Mouse (Mus musculus) cortical plate, adult 2 months (tissue): ENCODE measurements around the gene Vmn1r179. TPM values are rescaled to one million over a fixed set of nuclear protein-coding genes. Genes with fewer than 3 reads are reported as not detected.
"Not testable (repeated sequence)": the region's sequence is repeated elsewhere in the genome, so short reads cannot be mapped to it uniquely, and the experiment has no call there.

Experiments
- H3K27ac ChIP-seq: fragments of 200-500 bp; 2 replicates; pipeline ENCODE4 v1.5.1; 2012; ENCODE audit warnings: low read length, control low read depth, inconsistent platforms; ENCODE audit not compliant: insufficient read depth
- H3K4me1 ChIP-seq: fragments of 200-500 bp; 2 replicates; pipeline ENCODE4 v1.6.1; 2011; ENCODE audit warnings: low read length; ENCODE audit not compliant: control insufficient read depth, insufficient read depth
- H3K4me3 ChIP-seq: fragments of 200-500 bp; 2 replicates; pipeline ENCODE4 v1.5.1; 2011; ENCODE audit warnings: mild to moderate bottlenecking, low read length, control low read depth; ENCODE audit not compliant: insufficient read depth
- CTCF ChIP-seq: fragments of 200-500 bp; IDR thresholded peaks from 2 replicates; pipeline ENCODE4 v1.5.1; 2011; ENCODE audit warnings: mild to moderate bottlenecking, control low read depth, low read length; ENCODE audit not compliant: insufficient read depth; ENCODE audit errors: extremely low read depth
- POLR2A ChIP-seq: fragments of 200-500 bp; IDR thresholded peaks from 2 replicates; pipeline ENCODE4 v1.6.1; 2011; ENCODE audit warnings: mild to moderate bottlenecking, low read length, control low read depth; ENCODE audit not compliant: insufficient read depth; ENCODE audit errors: extremely low read depth
- polyA plus RNA-seq: library from polyadenylated mRNA; depleted of rRNA; stranded (reverse); fragments of >200 nt; gene quantifications from 2 replicates; pipeline ENCODE4 v1.2.3, GENCODE M21; 2012; rRNA removed

The Vmn1r179 gene
- polyA plus RNA-seq, result not detected in 2 replicates

- no peak within 1 kb of the TSS for H3K4me3 ChIP-seq
- no peak within 1 kb of the TSS for H3K27ac ChIP-seq
- no peak for TF ChIP-seq CTCF
- TF ChIP-seq POLR2A, result no peak
- no peaks in the 10 kb centered on the region for H3K4me1 ChIP-seq
These were observed at the start of gene Vmn1r179 for GRCm38 (mm10) chr7:23926678-23927077. Vmn1r179 (plus strand) TSS chr7:23926978.

GRCm38 (mm10) chr7:23891709-23892108, 35.1 kb upstream of the Vmn1r179 start, which contains the start of gene Vmn1r178:
Vmn1r178 (plus strand) TSS chr7:23892009.
- Histone ChIP-seq H3K27ac (no peak within 1 kb of the TSS), H3K4me3 (no peak within 1 kb of the TSS), H3K4me1 (no peaks in the 10 kb centered on the region)
- TF ChIP-seq POLR2A (no peak), CTCF (no peak)

- H3K4me1 ChIP-seq, result no peaks in the 10 kb centered on the region
- no peak within 1 kb of the TSS for H3K27ac ChIP-seq
- no peak within 1 kb of the TSS for H3K4me3 ChIP-seq
- no peak for TF ChIP-seq POLR2A
- no peak for TF ChIP-seq CTCF
These were observed 23.6 kb downstream of the Vmn1r179 start, which contains the start of gene Vmn1r180 for GRCm38 (mm10) chr7:23950332-23950731. Vmn1r180 (plus strand) TSS chr7:23950632.

- H3K4me3 ChIP-seq, result not testable (repeated sequence)
These were observed 41.3 kb downstream of the Vmn1r179 start for GRCm38 (mm10) chr7:23968044-23968443.

GRCm38 (mm10) chr7:23974315-23974714, 47.5 kb downstream of the Vmn1r179 start, which contains the start of gene Vmn1r181:
Vmn1r181 (plus strand) TSS chr7:23974615.
- H3K27ac ChIP-seq, H3K4me3 ChIP-seq, H3K4me1 ChIP-seq: not testable (repeated sequence)

More at GRCm38 (mm10) chr7:23968044-23968443, 41.3 kb downstream of the Vmn1r179 start:
- not testable (repeated sequence) for H3K27ac ChIP-seq, H3K4me1 ChIP-seq

Other genes with a start within 250 kb of the Vmn1r179 start
- not detected in 2 replicates for gene Vmn1r173, start 226.3 kb upstream of the Vmn1r179 start, polyA plus RNA-seq
- gene Vmn1r174, start 174.7 kb upstream of the Vmn1r179 start, polyA plus RNA-seq, result not detected in 2 replicates
- not detected in 2 replicates for gene Vmn1r175, start 116.3 kb upstream of the Vmn1r179 start, polyA plus RNA-seq
- not detected in 2 replicates for gene Vmn1r176, start 89.6 kb upstream of the Vmn1r179 start, polyA plus RNA-seq
- gene Vmn1r177, start 60.5 kb upstream of the Vmn1r179 start, polyA plus RNA-seq, result not detected in 2 replicates
- gene Vmn1r178, start 35.0 kb upstream of the Vmn1r179 start, polyA plus RNA-seq, result not detected in 2 replicates
- gene Vmn1r180, start 23.7 kb downstream of the Vmn1r179 start, polyA plus RNA-seq, result not detected in 2 replicates
- not detected in 2 replicates for gene Vmn1r181, start 47.6 kb downstream of the Vmn1r179 start, polyA plus RNA-seq
- gene V1rd19, start 74.7 kb downstream of the Vmn1r179 start, polyA plus RNA-seq, result not detected in 2 replicates
- not detected in 2 replicates for gene Vmn1r183, start 126.3 kb downstream of the Vmn1r179 start, polyA plus RNA-seq
- 39.0 and 42.0 TPM in 2 replicates for gene Zfp180, start 154.9 kb downstream of the Vmn1r179 start, polyA plus RNA-seq
- 9.9 and 10.6 TPM in 2 replicates for gene Zfp112, start 185.3 kb downstream of the Vmn1r179 start, polyA plus RNA-seq
- gene Zfp235, start 207.2 kb downstream of the Vmn1r179 start, polyA plus RNA-seq, result 19.3 and 19.9 TPM in 2 replicates
- 1.6 and 2.0 TPM in 2 replicates for gene Zfp114, start 248.1 kb downstream of the Vmn1r179 start, polyA plus RNA-seq